Mouse (Mus musculus) heart, postnatal 14 days (tissue): Measurements from ENCODE around the gene Gtpbp8. TPM values are rescaled to one million over a fixed set of nuclear protein-coding genes. Genes with fewer than 3 reads are reported as not detected.

Source experiments
- DNase-seq, 2 experiments: peaks; one replicate each; pipeline ENCODE4 v3.0.0; 2021 to 2022
- intact Hi-C: fragments of 180-260 bp; cut with DNase I; formaldehyde crosslinking; loops from one replicate; pipeline ENCODE4 v1.15.1; 2025
- long read RNA-seq, 2 experiments: library from polyadenylated mRNA; stranded (forward); transcript quantifications; one replicate each; pipeline ENCODE4 v2.0.0; 2021
- total RNA-seq, 2 experiments: library from RNA; stranded (reverse); gene quantifications; 2 replicates each; pipeline ENCODE4 v1.2.3; 2021

Gene Gtpbp8
- 10 to 100 TPM; 10.2 to 12.5 TPM for total RNA-seq
- long read RNA-seq, experiment 1, transcript Gtpbp8-204 (6 exons, 3,415 nt): major isoform, 18 of 27 reads
- long read RNA-seq, experiment 1, partial matches to known transcripts: 0 of 27 reads
- long read RNA-seq, experiment 1, other reads (novel, unspliced or antisense): 7 of 27 reads
- long read RNA-seq, experiment 2, transcript Gtpbp8-204 (6 exons, 3,415 nt): major isoform, 18 of 30 reads
- long read RNA-seq, experiment 2, partial matches to known transcripts: 0 of 30 reads
- long read RNA-seq, experiment 2, other reads (novel, unspliced or antisense): 11 of 30 reads

DNA sequence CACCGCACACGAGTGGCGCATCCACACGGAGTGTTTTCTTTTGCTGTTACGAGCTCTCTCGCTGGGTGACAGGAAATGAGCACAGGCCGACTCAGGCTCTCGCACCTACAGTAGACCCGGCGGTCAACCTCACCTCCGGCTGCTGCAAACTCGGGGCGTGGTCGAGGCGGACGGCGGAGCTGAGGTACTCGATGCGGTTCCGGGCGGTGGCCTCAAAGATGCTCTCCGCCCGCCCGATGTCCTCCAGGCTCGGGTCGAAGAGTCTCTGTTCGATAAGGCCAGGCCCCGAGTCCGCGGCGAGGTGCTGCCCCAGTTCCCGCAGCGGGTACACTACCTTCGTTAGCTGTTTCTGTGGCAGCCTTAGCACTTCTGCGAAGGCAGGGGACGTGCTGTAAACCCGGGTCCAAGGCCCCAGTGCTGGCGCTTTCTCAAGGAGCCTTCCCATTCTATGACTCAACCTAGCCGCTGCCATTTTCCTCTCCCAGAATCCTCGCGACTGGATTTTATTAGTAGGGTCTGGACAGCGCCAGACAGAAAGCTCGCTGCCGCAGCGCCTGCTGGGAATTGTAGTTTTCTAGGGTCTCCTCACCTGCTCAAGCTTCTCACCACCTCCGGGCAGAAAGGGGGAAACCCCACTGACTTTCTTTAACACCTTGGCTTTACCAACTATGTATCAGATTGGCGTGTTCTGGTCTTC, at the start of gene Gtpbp8:
Gene Gtpbp8 (minus strand): TSS at position 498 of the 697 bp plus-strand sequence.
- intact Hi-C loops: loop anchor here (5.0 kb wide), 1 partner anchor 346 kb away; the partner anchor contains the start of gene Ccdc80
- DNase-seq: peak; percentile 75 to 83

DNA sequence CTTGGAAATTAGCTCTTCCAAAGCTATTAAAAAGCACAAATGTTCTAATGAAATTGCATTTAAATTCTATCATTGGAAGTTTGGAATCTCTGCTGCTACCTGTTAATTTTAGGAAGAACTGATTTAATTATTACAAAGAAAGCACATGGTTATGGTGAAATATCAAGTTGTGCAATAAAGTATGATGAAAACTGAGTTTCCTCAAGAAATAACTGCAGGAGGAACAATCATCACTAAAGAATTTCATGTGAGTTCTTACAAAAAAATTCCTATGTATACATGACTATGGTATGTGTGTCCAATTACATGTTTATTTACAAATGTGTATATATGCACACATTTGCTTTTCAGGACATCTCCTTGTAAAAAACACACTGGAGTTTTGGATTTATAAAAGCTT, 48.3 kb upstream of the Gtpbp8 start:
- DNase-seq: no peak
- intact Hi-C loops: no loop called here

DNA sequence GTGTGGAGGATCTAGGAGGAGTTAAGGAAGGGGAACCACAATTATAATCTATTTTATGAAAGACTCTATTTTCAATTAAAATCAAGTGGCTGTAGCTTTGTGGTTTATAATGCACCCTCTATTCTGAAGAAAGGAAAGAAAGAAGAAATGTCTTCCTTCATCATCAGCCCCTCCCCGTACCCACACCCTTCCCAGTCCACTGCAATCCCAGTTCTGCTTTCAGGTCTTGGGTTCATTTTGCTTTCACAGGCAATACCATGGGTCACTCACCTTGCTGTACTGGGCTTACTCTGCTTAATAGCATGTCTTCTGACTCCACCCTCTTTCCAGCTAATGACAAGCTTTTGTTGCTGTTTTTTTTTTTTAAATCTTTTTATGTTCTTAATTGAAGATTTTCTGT, 40.8 kb upstream of the Gtpbp8 start:
- intact Hi-C loops: no loop called here
- no peak for DNase-seq

DNA sequence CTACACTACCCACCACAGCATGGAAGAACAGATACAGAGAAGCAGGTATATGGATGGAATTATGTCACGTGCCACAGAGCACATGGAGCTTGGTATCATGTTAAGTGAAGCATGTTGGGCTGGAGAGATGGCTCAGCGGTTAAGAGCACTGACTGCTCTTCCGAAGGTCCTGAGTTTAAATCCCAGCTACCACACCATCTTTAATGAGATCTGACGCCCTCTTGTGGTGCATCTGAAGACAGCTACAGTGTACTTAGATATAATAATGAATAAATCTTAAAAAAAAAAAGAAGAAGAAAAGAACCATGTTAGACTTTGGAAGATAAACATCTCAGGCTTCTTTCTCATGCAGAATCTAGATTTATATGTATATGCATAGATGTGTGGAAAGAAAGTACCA, 34.6 kb upstream of the Gtpbp8 start:
- intact Hi-C loops: no loop called here
- no peak for DNase-seq

DNA sequence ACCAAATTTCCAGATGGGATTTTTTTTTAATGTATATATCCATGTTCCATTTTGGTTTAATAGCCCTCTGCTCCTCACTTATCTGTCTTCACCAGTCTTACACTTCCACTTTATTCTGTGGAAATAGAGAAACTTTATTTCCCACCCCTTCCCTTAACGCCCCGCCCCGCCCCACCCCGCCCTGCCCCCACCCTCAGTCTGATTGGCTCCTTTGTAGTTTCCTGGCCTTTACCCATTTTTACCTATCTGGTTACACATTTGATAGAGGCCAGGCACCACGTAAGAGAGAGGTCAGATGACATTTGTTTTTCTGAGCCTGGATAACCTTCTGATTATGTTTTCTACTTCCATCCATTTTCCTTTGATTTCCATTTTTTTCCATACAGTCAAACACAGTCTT, 33.3 kb upstream of the Gtpbp8 start:
- DNase-seq: no peak
- intact Hi-C loops: no loop called here

DNA sequence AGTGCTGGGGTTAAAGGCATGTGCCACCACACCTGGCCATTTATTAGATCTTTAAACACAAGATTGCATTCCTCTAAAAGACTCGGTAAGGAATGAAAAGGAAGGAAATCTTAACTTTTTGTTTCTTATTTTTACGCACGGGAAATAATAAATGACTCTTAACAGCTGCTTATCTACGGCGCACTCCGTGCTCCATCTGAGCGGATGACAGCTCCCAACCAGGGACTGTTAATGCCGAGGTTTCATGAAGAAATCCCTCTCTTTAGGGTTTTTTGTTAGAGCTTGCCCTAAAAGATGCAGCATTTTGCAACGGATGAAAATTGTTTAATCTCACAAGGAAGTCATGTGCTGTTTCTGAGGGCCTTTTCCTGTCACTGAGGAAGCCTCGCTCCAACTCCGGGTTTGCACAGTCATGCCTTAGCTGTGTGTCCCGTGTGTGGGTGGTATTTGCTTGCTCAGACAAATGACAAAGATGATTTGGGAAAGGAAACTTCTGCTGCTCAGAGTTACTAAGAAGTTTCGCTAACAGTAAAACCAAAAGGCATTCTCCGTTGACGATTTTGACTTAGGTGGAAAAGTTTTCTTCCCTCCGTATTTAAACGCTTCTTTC, 32.5 kb upstream of the Gtpbp8 start:
- intact Hi-C loops: no loop called here
- DNase-seq: peak; percentile 27 to 38

DNA sequence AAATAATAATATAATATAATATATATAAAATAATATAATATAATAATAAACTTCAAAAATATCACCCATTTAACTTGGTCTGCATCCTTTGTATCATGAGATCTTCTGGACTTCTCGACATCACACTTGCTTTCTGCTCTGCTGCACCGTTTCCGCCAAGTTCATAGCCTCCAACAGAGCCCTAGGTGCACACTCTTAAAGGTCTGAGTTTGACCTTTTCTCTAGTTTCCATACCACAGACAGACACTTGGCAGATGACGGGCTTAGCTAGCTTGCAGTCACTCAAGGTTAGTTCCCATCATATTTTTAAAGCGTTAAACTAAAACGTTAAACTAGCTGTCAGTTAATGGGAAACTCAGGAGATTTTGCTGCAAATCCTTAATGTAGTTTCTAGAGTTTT, 28.0 kb upstream of the Gtpbp8 start:
- DNase-seq: no peak
- intact Hi-C loops: no loop called here

DNA sequence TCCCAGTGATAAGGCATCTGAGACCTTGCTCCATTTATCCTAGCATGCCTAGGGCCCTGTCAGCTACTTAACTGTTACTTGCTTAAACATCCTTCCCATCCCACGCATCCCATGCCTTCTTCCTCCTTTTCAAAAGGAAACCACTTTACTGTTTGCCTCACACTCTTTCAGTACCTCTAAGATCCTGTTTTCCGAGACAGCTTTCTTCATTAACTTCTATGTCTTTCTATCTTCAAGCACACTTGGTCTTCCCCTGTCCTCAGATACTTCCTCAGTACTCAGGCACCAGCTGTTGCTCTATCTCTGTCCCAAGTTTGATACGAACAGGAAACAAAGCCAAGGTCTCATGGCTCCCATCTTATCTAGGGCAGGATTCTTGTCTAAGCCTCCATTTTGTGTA, 27.5 kb upstream of the Gtpbp8 start:
- no peak for DNase-seq
- intact Hi-C loops: no loop called here

DNA sequence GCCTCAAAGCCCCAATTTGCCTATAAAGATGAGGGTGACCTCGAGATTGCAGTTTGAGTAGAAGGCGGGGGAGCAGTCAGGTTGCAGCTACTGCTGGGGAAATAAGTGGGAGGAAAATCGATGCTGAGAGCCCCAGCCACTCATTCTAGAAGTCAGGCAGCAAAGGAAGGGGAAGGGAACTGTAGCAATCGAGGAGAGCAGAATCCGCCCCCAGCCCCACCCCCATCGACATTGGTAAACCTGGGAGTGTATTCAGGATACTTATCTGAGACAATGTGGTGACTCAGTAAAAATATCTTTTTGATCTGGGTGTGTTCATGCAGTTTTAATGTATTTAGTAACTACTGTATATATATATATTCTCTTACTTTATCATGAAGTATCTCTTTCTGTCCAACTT, 26.4 kb upstream of the Gtpbp8 start:
- no peak for DNase-seq
- intact Hi-C loops: no loop called here

DNA sequence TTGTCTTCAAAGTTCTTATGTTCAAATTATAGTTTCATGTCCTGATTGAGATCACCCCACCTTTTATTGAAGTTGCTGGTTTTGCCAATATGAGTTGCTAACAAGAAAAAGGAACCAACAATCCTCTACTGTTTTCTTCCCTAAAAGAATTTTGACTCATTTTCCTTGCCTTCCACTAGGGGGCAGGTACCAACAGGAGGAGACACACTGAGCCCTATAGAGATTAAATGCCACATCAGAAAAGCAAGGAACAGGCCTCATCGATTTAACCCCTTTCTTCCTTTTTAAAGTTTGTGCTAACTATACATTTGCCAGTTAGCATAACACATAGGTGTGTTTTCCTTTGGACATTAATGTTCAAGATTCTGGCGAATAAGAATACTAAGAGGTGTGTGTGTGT, 21.8 kb upstream of the Gtpbp8 start:
- intact Hi-C loops: loop anchor here (2.0 to 5.0 kb wide), 3 partner anchors 259 to 354 kb away; no protein-coding TSS in a partner anchor
- no peak for DNase-seq

DNA sequence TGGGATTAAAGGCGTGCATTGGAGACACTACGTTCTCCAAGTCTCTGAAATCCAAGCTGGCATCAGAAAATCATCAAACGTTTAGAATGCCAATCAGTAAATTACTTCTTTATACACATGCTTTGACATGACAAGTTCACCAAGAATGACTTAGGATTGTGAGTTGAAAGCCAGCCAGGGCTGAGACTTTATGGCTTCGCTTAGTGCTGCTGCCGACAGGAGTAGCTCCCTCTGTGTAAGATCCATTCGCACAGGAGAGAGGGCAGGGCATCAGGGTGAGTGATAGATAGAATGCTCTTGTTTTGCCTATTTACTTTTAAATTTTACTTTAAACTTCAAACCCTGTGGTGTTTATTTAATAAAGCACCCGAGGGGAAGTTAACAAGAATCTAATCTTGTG, 21.3 kb upstream of the Gtpbp8 start:
- intact Hi-C loops: loop anchor here (5.0 kb wide), 2 partner anchors 260 to 355 kb away; no protein-coding TSS in a partner anchor
- no peak for DNase-seq

DNA sequence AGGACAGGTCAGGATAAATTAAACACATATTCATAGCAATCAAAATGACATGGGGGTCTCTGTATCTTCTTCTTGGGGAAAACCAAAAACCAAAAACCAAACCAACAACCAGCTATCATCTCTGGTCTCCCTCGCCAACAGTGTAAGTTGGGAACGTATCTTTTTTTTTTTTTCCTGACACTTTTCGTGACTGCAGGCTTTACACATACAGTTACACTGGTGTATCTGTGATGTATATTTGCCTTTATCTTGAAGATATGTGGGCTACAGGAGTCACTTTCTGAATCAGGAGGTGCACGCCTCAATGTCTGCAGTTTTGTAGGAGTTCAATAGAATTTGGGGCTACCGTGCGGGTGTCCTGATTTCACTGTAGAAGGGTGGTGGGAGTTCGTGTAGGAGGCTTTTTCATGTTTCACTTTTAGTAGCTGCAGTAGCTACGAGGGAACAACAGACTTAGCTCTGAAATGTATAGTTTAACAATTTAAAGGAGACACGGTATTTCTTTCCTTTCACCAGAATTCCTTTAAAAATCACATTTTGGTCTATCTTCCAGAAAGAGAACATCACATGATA, 20.2 kb upstream of the Gtpbp8 start:
- no peak for DNase-seq
- intact Hi-C loops: loop anchor here (5.0 kb wide), 2 partner anchors 261 to 356 kb away; no protein-coding TSS in a partner anchor

DNA sequence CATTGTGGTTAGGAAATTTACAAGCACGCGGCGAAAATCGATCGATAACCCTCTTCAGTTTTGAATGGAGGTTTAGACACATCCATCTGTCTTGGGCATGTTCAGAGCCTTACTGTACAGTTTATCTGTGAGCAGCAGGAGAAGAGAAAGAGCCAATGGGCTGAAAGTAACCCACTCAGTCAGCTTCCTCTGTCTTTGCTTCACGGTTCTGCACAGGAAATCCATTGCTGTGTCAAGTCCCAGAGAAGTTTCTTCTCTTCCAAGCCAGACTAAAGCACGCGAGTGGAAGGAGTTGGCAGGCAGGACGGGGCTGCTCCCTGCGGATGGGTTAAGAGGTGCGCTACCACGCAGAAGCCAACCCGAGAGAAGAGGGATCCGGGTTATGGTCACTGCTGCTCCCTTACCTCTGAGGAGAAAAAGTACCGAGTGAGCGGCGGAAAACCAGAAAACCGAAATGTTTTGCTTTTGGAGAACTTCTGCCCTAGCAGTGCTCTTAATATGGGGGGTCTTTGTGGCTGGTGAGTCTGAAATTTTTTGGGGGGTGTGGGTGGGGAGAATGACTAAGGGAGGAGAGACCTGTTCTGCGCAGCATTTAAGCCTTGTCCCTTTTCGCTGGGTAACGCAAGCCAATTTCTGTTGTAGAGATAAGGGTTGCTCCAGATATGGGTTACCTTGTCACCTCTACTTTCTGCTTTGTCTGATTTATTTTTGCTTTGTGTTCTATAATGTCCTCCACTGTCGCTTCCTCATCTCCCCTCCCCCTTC, 19.6 kb upstream of the Gtpbp8 start, which contains the start of gene Cd200r1:
Gene Cd200r1 (plus strand): TSS at position 182 of the 765 bp plus-strand sequence.
- peak in 1 of 2 experiments; percentile 11 for DNase-seq
- intact Hi-C loops: loop anchor here (5.0 kb wide), 2 partner anchors 262 to 357 kb away; no protein-coding TSS in a partner anchor

DNA sequence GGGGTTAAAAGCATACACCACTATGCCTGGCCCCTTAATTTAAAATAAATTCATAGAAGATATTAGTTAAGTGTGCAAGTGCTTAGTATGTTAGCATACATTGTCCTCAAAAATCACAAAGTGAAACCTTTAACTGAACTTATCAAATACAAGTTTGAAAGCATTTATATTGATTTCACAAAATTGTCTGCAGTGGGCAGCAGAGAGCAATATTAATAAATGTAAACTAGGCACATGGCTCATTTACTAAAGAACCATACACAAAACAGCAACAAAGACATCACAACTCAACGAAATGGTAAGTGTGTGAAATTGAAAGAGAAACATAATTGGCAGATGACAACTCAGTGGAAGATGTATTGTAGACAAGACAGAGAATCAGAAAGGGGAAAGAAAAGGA, 15.6 kb upstream of the Gtpbp8 start:
- no peak for DNase-seq
- intact Hi-C loops: no loop called here

DNA sequence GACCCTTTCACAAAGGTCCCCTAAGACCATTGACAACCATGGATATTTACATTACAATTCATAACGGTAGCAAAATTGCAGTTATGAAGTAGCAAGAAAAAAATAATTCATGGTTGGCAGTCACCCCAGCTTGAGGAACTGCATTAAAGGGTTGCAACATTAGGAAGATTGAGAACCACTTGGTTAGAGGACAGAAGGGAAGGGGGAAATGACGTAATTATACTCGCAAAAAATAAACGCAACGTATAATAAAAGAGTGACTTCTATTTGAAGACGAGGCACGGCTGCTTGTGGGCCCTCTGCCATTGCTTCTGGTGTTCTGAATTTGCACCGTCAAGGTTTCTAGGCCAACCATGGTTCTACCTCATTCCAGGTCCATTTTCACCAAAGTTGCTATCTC, 11.5 kb upstream of the Gtpbp8 start:
- no peak for DNase-seq
- intact Hi-C loops: no loop called here

DNA sequence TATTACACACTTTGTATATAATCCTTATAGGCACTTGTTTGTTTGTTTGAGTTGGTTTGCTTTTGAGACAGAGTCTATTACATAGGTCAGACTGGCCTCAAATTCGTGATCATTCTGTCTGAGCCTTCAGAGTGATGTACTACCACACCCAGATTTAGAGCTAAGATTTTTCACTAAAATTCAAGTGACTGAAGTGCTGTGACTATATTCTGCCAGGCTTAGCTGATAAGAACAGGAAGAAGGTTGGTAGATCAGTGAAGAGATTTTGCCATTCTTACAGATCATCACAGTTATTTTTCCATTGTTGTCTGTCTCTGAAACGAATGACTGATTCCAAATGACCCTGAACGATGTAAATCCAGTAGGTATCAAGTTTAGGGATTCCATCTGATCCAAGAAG, 1.8 kb upstream of the Gtpbp8 start:
- intact Hi-C loops: loop anchor here (5.0 kb wide), 1 partner anchor 344 kb away; the partner anchor contains the start of gene Ccdc80
- DNase-seq: no peak

DNA sequence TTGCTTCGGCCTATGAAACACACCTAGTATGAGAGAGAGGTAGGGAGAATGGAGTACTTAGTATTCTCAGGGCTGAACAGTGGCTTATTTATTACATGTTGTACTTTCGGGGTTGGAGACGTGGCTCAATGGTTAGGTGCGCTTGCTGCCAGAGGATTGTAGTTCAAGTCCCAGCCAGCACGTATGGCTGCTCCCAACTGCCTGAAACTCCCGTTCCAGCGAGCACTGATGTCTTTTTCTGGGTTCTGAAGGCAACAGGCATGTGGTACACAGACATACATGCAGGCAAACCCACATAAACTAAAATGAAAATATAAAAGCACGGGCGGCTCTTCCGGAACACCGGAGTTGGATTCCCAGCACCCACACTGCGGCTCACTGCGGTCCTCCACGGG, 695 bp downstream of the Gtpbp8 start:
- DNase-seq: no peak
- intact Hi-C loops: loop anchor here (5.0 kb wide), 1 partner anchor 347 kb away; the partner anchor contains the start of gene Ccdc80

DNA sequence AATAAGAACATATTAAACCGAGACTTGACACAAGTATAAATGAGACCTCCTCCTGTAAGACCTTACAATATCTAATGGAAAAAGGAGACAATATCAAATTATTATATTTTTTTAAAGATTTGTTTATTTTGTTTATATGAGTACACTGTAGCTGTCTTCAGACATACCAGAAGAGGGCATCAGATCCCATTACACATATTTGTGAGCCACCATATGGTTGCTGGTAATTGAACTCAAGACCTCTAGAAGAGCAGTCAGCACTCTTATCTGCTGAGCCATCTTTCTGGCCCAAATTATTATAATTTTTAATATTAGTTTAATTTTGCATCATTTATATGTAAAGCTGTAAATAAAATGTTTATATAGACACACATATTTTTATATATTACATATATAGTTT, 3.4 kb downstream of the Gtpbp8 start:
- intact Hi-C loops: no loop called here
- no peak for DNase-seq

DNA sequence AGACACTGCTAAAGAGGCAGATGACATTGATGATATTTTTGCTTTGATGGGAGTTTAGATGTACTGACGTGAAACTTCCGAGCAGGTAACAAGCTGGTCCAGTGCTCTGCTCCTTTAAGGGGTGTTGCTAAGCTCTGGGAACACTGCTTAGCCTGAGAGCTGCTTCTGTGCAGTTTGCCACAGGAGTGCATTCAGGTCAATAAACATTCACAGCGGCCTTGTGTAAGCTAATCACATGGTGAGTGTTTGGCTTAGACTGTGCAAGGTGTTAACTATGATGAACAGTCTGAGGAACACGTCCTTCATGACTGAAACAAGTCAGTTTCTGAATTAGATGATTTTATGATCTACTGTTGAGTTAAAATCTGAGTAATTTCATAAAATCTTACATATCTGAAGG, 10.0 kb downstream of the Gtpbp8 start:
- no peak for DNase-seq
- intact Hi-C loops: no loop called here

DNA sequence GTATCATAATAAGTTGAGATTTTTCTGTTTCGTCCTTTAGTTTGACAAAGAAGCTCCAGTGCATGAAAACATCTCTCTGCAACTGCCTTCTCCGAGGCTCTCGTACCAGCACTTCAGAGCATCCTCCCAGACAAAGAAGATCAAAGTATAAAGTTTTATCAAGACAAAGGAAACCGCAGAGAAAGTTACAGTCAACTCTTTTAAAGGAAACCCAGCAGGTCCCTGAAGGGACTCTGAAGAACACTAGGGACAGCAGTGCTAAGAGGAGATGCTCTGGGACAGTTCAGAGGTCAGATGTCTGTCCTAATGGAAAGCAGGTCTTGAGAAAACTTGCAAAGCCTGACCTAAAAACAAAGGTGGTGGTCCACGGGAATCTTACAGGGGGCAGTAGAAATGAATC, 10.5 kb downstream of the Gtpbp8 start:
- intact Hi-C loops: no loop called here
- DNase-seq: no peak
